Mouse (Mus musculus) spleen, adult 2 months (tissue): ENCODE measurements around the gene Ypel3.

Experiments
- CTCF ChIP-seq: fragments of 200-500 bp; IDR thresholded peaks from 2 replicates; pipeline ENCODE4 v1.5.1; 2011; ENCODE audit warnings: mild to moderate bottlenecking, inconsistent platforms; ENCODE audit not compliant: insufficient read depth, insufficient read length, insufficient replicate concordance; ENCODE audit errors: extremely low read depth
- POLR2A ChIP-seq: fragments of 200-500 bp; IDR thresholded peaks from 2 replicates; pipeline ENCODE4 v1.6.1; 2011; ENCODE audit warnings: low read depth, low read length, inconsistent platforms

DNA sequence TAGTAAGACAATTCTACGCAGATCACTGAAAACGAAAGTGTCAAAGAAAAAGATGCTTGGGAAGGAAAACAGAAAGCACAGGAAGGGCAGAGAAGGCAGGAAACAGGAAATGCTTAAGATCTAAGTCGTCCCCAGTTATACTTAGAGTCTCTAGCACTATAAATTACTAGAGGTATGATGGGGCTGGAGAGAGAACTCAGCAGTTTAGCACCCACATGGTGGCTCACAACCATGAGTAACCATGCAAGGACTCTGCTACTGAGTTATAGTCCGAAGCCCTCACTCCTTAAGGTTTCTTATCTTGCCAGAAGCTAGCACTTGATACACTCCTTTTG, 17.5 kb downstream of the Ypel3 start:
- TF ChIP-seq CTCF (no peak), POLR2A (no peak)
